24 mouse cellular contexts compared by ENCODE assay signal in genomic region chr10:67951690-67952089, GRCm38 (mm10).
"Had no signal": no experiment of that assay in that cellular context is flagged by ENCODE, and none has a peak within 500 bp of the region (broad histone marks: within the 10 kb centered on the region; RNA-seq: fewer than 3 reads in every experiment).

No protein-coding gene starts in this region.

- H3K27ac ChIP-seq: gastrocnemius, adult 2 months; heart, embryonic 10.5 days; hindbrain, embryonic 10.5 days; hindbrain, embryonic 12.5 days; hindbrain, embryonic 14.5 days; intestine, embryonic 15.5 days; layer of hippocampus, adult 2 months; left cerebral cortex, adult 2 months; limb, embryonic 10.5 days; limb, embryonic 12.5 days had no signal

- H3K4me3 ChIP-seq: gastrocnemius, adult 2 months; heart, embryonic 10.5 days; heart, embryonic 12.5 days; hindbrain, embryonic 10.5 days; hindbrain, embryonic 12.5 days; intestine, embryonic 15.5 days; layer of hippocampus, adult 2 months; left cerebral cortex, adult 2 months; limb, embryonic 10.5 days; limb, embryonic 12.5 days had no signal

- H3K27me3 ChIP-seq: heart, embryonic 12.5 days; hindbrain, embryonic 12.5 days; intestine, embryonic 15.5 days; limb, embryonic 12.5 days had no signal

- H3K9me3 ChIP-seq: heart, embryonic 10.5 days; heart, embryonic 12.5 days; hindbrain, embryonic 10.5 days; hindbrain, embryonic 12.5 days; intestine, embryonic 15.5 days; limb, embryonic 10.5 days; limb, embryonic 12.5 days had no signal

- H3K4me1 ChIP-seq: heart, embryonic 10.5 days; heart, embryonic 12.5 days; hindbrain, embryonic 10.5 days; hindbrain, embryonic 12.5 days; intestine, embryonic 15.5 days; limb, embryonic 10.5 days; limb, embryonic 12.5 days had no signal

- H3K9ac ChIP-seq: heart, embryonic 12.5 days; hindbrain, embryonic 12.5 days; hindbrain, embryonic 14.5 days; intestine, embryonic 15.5 days; limb, embryonic 12.5 days had no signal

- H3K4me2 ChIP-seq: heart, embryonic 12.5 days; hindbrain, embryonic 12.5 days; hindbrain, embryonic 14.5 days; intestine, embryonic 15.5 days; limb, embryonic 12.5 days had no signal

- DNase-seq: gastrocnemius, adult 2 months; gastrocnemius, postnatal 10 days; gastrocnemius, postnatal 25 days; heart, adult 18-20 months; heart, postnatal 10 days; heart, postnatal 4 days; kidney, adult 18-20 months; kidney, adult 8-10 months; kidney, postnatal 10 days; kidney, postnatal 25 days; kidney, postnatal 4 days had no signal

- ATAC-seq: hindbrain, embryonic 16.5 days; inflammation-experienced regulatory T-cells, adult 6 months; intestine, embryonic 15.5 days; intestine, postnatal 0 days had no signal

- H3K36me3 ChIP-seq: heart, embryonic 10.5 days; heart, embryonic 12.5 days; hindbrain, embryonic 10.5 days; hindbrain, embryonic 12.5 days; intestine, embryonic 15.5 days; limb, embryonic 10.5 days; limb, embryonic 12.5 days had no signal
